Mouse (Mus musculus) myocyte (in vitro differentiated cells): ENCODE results near the gene Aff3. TPM values are rescaled to one million over a fixed set of nuclear protein-coding genes. Genes with fewer than 3 reads are reported as not detected.

Experiments used
- H3K27me3 ChIP-seq: one replicate; pipeline ENCODE4 v1.6.1; 2011; ENCODE audit not compliant: control insufficient read depth, insufficient read depth, insufficient read length
- H3K36me3 ChIP-seq: one replicate; pipeline ENCODE4 v1.6.1; 2011; ENCODE audit not compliant: control insufficient read depth, insufficient read depth
- H3K4me2 ChIP-seq: one replicate; pipeline ENCODE4 v1.6.1; 2011; ENCODE audit warnings: low read depth, control low read depth
- H3K4me3 ChIP-seq: one replicate; pipeline ENCODE4 v1.5.1; 2011; ENCODE audit warnings: mild to moderate bottlenecking, control low read depth, moderate library complexity
- H3K79me2 ChIP-seq: one replicate; pipeline ENCODE4 v1.6.1; 2011; ENCODE audit not compliant: control insufficient read depth, insufficient read depth
- H3ac ChIP-seq: one replicate; pipeline ENCODE4 v1.6.1; 2011; ENCODE audit not compliant: control insufficient read depth, insufficient read length
- CEBPB ChIP-seq: IDR thresholded peaks from 2 replicates; pipeline ENCODE4 v1.6.1; 2011; ENCODE audit warnings: mild to moderate bottlenecking, moderate library complexity; ENCODE audit not compliant: poor library complexity, insufficient read depth, severe bottlenecking
- E2F4 ChIP-seq: IDR thresholded peaks from one replicate; pipeline ENCODE4 v1.6.1; 2011; ENCODE audit warnings: mild to moderate bottlenecking, control low read depth, moderate library complexity; ENCODE audit not compliant: insufficient read depth
- MAX ChIP-seq: IDR thresholded peaks from one replicate; pipeline ENCODE4 v1.6.1; 2011; ENCODE audit warnings: low read depth, mild to moderate bottlenecking, control low read depth
- MYOD1 ChIP-seq, 3 experiments: IDR thresholded peaks; one replicate each; pipeline ENCODE4 v1.6.1; 2011; ENCODE audit warnings: control low read depth in 2 of 3, low read depth in 2 of 3, mild to moderate bottlenecking in 2 of 3, moderate library complexity in 1 of 3; ENCODE audit not compliant: insufficient read length in 2 of 3, control insufficient read depth in 1 of 3
- MYOG ChIP-seq, 3 experiments: IDR thresholded peaks; one replicate each; pipeline ENCODE4 v1.6.1; 2011; ENCODE audit warnings: control low read depth in 2 of 3, low read depth in 2 of 3, mild to moderate bottlenecking in 2 of 3; ENCODE audit not compliant: insufficient read length in 2 of 3, control insufficient read depth in 1 of 3, insufficient read depth in 1 of 3
- POLR2A ChIP-seq: IDR thresholded peaks from one replicate; pipeline ENCODE4 v1.6.1; 2011; ENCODE audit warnings: low read depth, mild to moderate bottlenecking, control low read depth, moderate library complexity; ENCODE audit not compliant: insufficient read length
- POLR2AphosphoS2 ChIP-seq: IDR thresholded peaks from one replicate; pipeline ENCODE4 v1.6.1; 2011; ENCODE audit warnings: low read depth, control low read depth; ENCODE audit not compliant: insufficient read length
- REST ChIP-seq: IDR thresholded peaks from one replicate; pipeline ENCODE4 v1.6.1; 2011; ENCODE audit warnings: mild to moderate bottlenecking, control low read depth, moderate library complexity; ENCODE audit not compliant: insufficient read depth, insufficient read length
- SRF ChIP-seq: IDR thresholded peaks from one replicate; pipeline ENCODE4 v1.6.1; 2011; ENCODE audit warnings: low read depth; ENCODE audit not compliant: control insufficient read depth, insufficient read length
- TCF12 ChIP-seq: IDR thresholded peaks from one replicate; pipeline ENCODE4 v1.6.1; 2011; ENCODE audit warnings: mild to moderate bottlenecking, control low read depth; ENCODE audit not compliant: poor library complexity, insufficient read depth, severe bottlenecking
- TCF3 ChIP-seq: IDR thresholded peaks from one replicate; pipeline ENCODE4 v1.6.1; 2011; ENCODE audit warnings: low read depth, control low read depth; ENCODE audit not compliant: insufficient read length
- USF1 ChIP-seq: IDR thresholded peaks from one replicate; pipeline ENCODE4 v1.6.1; 2011; ENCODE audit warnings: low read depth, mild to moderate bottlenecking, control low read depth, moderate library complexity
- polyA plus RNA-seq: library from polyadenylated mRNA; unstranded; fragments of >200 nt; fragmentation: generic; extraction: Trizol; gene quantifications from one replicate; pipeline ENCODE4 v1.2.1, GENCODE M21; 2012; ENCODE audit warnings: missing spikeins

Gene Aff3
- polyA plus RNA-seq, 1 experiment: not detected

GRCm38 (mm10) chr1:38506396-38506795 lies 158.4 kb downstream of the Aff3 start:
- Histone ChIP-seq H3ac (no peak overlapping the region), H3K4me3 (no peak overlapping the region), H3K36me3 (no peaks in the 10 kb centered on the region), H3K27me3 (no peaks in the 10 kb centered on the region), H3K79me2 (no peaks in the 10 kb centered on the region), H3K4me2 (no peak overlapping the region)
- TF ChIP-seq USF1 (no peak), TCF3 (no peak), SRF (no peak), TCF12 (no peak), MAX (no peak), POLR2A (no peak), POLR2AphosphoS2 (no peak), E2F4 (no peak), MYOG (IDR thresholded peaks at IDR 0.05; ENCODE audit: control insufficient read depth in 1 of 3, insufficient read depth in 1 of 3, insufficient read length in 2 of 3, low read depth in 2 of 3) (no peak), CEBPB (no peak), REST (no peak), MYOD1 (IDR thresholded peaks at IDR 0.05; ENCODE audit: control insufficient read depth in 1 of 3, insufficient read length in 2 of 3, low read depth in 2 of 3) (no peak)

- Histone ChIP-seq H3K4me2 (no peak overlapping the region), H3K27me3 (peaks cover 8% of the 10 kb centered on the region), H3K79me2 (no peaks in the 10 kb centered on the region), H3K4me3 (no peak overlapping the region), H3ac (no peak overlapping the region), H3K36me3 (no peaks in the 10 kb centered on the region)
- TF ChIP-seq MYOD1 (IDR thresholded peaks at IDR 0.05; ENCODE audit: control insufficient read depth in 1 of 3, insufficient read length in 2 of 3, low read depth in 2 of 3): no peak
- no peak for TF ChIP-seq POLR2A
- TF ChIP-seq TCF12: no peak
- TF ChIP-seq MYOG (IDR thresholded peaks at IDR 0.05; ENCODE audit: control insufficient read depth in 1 of 3, insufficient read depth in 1 of 3, insufficient read length in 2 of 3, low read depth in 2 of 3): no peak
- no peak for TF ChIP-seq TCF3
- no peak for TF ChIP-seq USF1
- no peak for TF ChIP-seq POLR2AphosphoS2
- TF ChIP-seq CEBPB: no peak
- TF ChIP-seq MAX: no peak
- TF ChIP-seq E2F4: no peak
- no peak for TF ChIP-seq REST
- TF ChIP-seq SRF: no peak
Measured at GRCm38 (mm10) chr1:38503431-38504089, 161.2 kb downstream of the Aff3 start.

DNA sequence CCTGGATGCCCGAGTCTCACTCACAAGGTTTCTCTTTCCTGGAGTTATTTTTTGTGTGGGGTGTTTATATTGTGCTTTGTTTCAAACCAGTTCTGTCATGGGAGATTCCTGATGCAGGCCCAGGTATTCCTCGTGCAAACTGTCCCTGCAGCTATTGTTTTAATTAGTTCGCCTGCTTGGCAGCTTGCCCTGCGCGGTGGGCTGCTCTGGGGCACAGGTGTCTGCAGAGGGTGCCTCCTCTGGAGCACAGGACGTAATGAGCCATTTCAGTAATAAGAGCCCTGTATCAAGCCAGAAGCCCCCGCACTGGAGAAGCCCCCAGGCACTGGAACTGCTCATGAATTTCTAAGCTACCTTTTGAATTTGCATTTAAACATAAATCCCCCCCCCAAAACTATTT lies 162.0 kb downstream of the Aff3 start:
- Histone ChIP-seq H3ac (no peak overlapping the region), H3K4me3 (no peak overlapping the region), H3K27me3 (peaks cover 8% of the 10 kb centered on the region), H3K79me2 (no peaks in the 10 kb centered on the region), H3K36me3 (no peaks in the 10 kb centered on the region), H3K4me2 (no peak overlapping the region)
- TF ChIP-seq E2F4: no peak
- no peak for TF ChIP-seq SRF
- no peak for TF ChIP-seq MYOG (IDR thresholded peaks at IDR 0.05; ENCODE audit: control insufficient read depth in 1 of 3, insufficient read depth in 1 of 3, insufficient read length in 2 of 3, low read depth in 2 of 3)
- no peak for TF ChIP-seq POLR2A
- TF ChIP-seq CEBPB: no peak
- no peak for TF ChIP-seq TCF3
- no peak for TF ChIP-seq POLR2AphosphoS2
- TF ChIP-seq USF1: no peak
- TF ChIP-seq TCF12: no peak
- TF ChIP-seq MYOD1 (IDR thresholded peaks at IDR 0.05; ENCODE audit: control insufficient read depth in 1 of 3, insufficient read length in 2 of 3, low read depth in 2 of 3): no peak
- TF ChIP-seq REST: no peak
- TF ChIP-seq MAX: no peak

DNA sequence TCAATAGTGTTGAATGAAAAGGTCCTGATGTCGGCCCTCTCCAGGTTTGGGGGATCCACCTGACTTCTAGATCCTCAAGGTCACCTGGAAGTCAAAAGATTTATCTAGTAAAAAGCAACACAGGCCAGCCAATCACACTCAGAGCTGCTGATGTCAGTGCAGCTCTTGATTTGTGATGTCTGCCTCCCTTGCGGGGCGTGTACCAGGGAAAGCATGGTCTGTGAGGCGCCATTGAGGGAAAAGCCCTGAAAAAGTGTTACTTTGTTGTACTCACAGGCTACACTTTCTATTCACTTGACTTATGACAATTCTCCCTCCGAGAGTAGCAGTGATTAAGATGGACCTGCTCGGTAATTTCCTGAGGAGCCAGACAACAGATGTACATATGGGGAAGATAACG lies 163.5 kb downstream of the Aff3 start:
- no peak overlapping the region for H3ac ChIP-seq
- TF ChIP-seq POLR2A (no peak), MAX (no peak), CEBPB (no peak), MYOG (IDR thresholded peaks at IDR 0.05; ENCODE audit: control insufficient read depth in 1 of 3, insufficient read depth in 1 of 3, insufficient read length in 2 of 3, low read depth in 2 of 3) (no peak), USF1 (no peak), E2F4 (no peak), TCF12 (no peak), REST (no peak), TCF3 (no peak)
- no peak overlapping the region for H3K4me2 ChIP-seq
- no peaks in the 10 kb centered on the region for H3K79me2 ChIP-seq
- H3K36me3 ChIP-seq: no peaks in the 10 kb centered on the region
- H3K4me3 ChIP-seq: no peak overlapping the region
- H3K27me3 ChIP-seq: peaks cover 8% of the 10 kb centered on the region
